Mouse (Mus musculus): ENCODE measurements around the gene Pigs. TPM values are rescaled to one million over a fixed set of nuclear protein-coding genes. Genes with fewer than 3 reads are reported as not detected.
A peak's percentile ranks its signal among the peaks of the same experiment; 100 is the strongest.

Gene Pigs
- polyA plus RNA-seq, 1 experiment from 2014 or later, result 31.1 TPM

- no peaks in the 10 kb centered on the region for H3K9me3 ChIP-seq (replicated peaks)
- H3K27ac ChIP-seq (replicated peaks), result no peak overlapping the region
- no peaks in the 10 kb centered on the region for H3K4me1 ChIP-seq (replicated peaks)
- H3K4me3 ChIP-seq (replicated peaks), result no peak overlapping the region
- peaks cover 98% of the 10 kb centered on the region for H3K36me3 ChIP-seq (replicated peaks)
- H3K4me2 ChIP-seq, result no peak overlapping the region
- H3K27me3 ChIP-seq, result no peaks in the 10 kb centered on the region
- WGBS (ENCODE audit: insufficient replicate concordance), result 91% methylated on average over 2 of the region's 2 CpGs
- no peak overlapping the region for H3K9ac ChIP-seq
- ATAC-seq (ENCODE audit: insufficient read depth), result no peak
These were observed 14.6 kb upstream of the Pigs start for GRCm38 (mm10) chr11:78313662-78314061.

GRCm38 (mm10) chr11:78318411-78318810, 9.8 kb upstream of the Pigs start:
- no peak overlapping the region for H3K4me3 ChIP-seq (replicated peaks)
- no peak overlapping the region for H3K4me2 ChIP-seq
- ATAC-seq (ENCODE audit: insufficient read depth), result no peak
- H3K9me3 ChIP-seq (replicated peaks), result no peaks in the 10 kb centered on the region
- H3K27ac ChIP-seq (replicated peaks), result no peak overlapping the region
- 83% methylated on average over 2 of the region's 2 CpGs for WGBS (ENCODE audit: insufficient replicate concordance)
- H3K27me3 ChIP-seq, result no peaks in the 10 kb centered on the region
- peaks cover 95% of the 10 kb centered on the region for H3K36me3 ChIP-seq (replicated peaks)
- peaks cover 11% of the 10 kb centered on the region for H3K4me1 ChIP-seq (replicated peaks)
- no peak overlapping the region for H3K9ac ChIP-seq

DNA sequence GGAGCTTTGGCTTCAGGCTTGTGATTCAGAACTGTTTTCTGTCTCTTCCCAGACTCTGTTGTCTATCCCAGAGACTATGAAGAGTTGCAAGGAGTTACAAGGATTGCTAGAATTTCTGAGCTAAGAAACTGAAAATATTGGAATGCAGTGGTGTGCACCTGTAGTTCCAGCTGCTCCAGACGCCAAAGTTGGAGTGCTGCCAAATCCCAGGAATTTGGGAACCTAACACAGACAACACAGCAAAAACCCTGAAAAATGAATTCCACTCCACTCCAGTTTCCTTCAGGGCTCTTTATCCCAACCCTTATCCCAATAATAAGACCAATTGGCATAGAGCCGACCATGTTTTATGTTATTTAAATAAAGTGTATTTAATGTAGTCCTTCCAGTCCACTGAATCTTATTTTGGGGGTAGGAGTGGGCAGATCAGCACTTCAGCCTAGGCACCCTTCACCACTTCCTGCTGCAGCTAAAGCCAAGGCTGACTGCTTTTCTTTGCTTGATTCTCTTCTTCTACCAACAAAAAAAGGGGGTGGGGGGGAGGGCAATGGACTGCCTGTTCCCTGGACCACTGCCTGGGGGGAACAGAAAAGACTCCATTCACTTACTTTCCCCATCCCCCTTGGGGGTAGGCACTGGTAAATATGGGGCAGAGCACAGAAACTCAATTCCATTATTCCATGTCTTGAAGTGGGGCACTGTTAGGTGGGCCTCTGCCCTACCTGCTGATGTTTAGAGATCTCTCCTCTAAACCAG, 6.0 kb upstream of the Pigs start:
- Histone ChIP-seq H3K9ac (no peak overlapping the region), H3K27ac (replicated peaks) (peak overlapping the region; percentile 15; the same call in 1 of the 2 replicates), H3K9me3 (replicated peaks) (no peaks in the 10 kb centered on the region), H3K36me3 (replicated peaks) (peaks cover 56% of the 10 kb centered on the region), H3K4me2 (no peak overlapping the region), H3K4me1 (replicated peaks) (peaks cover 16% of the 10 kb centered on the region), H3K27me3 (no peaks in the 10 kb centered on the region), H3K4me3 (replicated peaks) (no peak overlapping the region)
- peak; percentile 14; the same call in 1 of the 2 replicates for ATAC-seq (ENCODE audit: insufficient read depth)
- WGBS (ENCODE audit: insufficient replicate concordance), result 82% methylated on average over 2 of the region's 2 CpGs

GRCm38 (mm10) chr11:78322860-78323259, 5.4 kb upstream of the Pigs start, which contains the start of gene Aldoc:
TSS of gene Aldoc (plus strand) at chr11:78322968.
- Histone ChIP-seq H3K27me3 (no peaks in the 10 kb centered on the region), H3K9ac (no peak within 1 kb of the TSS), H3K4me1 (replicated peaks) (peaks cover 16% of the 10 kb centered on the region), H3K27ac (replicated peaks) (peak within 1 kb of the TSS; percentile 64), H3K9me3 (replicated peaks) (no peaks in the 10 kb centered on the region), H3K4me2 (peak within 1 kb of the TSS; percentile 55), H3K36me3 (replicated peaks) (peaks cover 50% of the 10 kb centered on the region), H3K4me3 (replicated peaks) (peak within 1 kb of the TSS; percentile 28)
- 5% methylated on average over 15 of the region's 15 CpGs for WGBS (ENCODE audit: insufficient replicate concordance)
- ATAC-seq (ENCODE audit: insufficient read depth), result peak; percentile 94

- Histone ChIP-seq H3K27ac (replicated peaks) (no peak overlapping the region), H3K27me3 (no peaks in the 10 kb centered on the region), H3K9me3 (replicated peaks) (no peaks in the 10 kb centered on the region), H3K36me3 (replicated peaks) (peaks cover 37% of the 10 kb centered on the region), H3K4me2 (no peak overlapping the region), H3K4me1 (replicated peaks) (peaks cover 22% of the 10 kb centered on the region), H3K9ac (no peak overlapping the region), H3K4me3 (replicated peaks) (no peak overlapping the region)
- ATAC-seq (ENCODE audit: insufficient read depth), result no peak
- WGBS (ENCODE audit: insufficient replicate concordance), result 82% methylated on average over 15 of the region's 15 CpGs
These were observed 4.0 kb upstream of the Pigs start for GRCm38 (mm10) chr11:78324000-78324785.

DNA sequence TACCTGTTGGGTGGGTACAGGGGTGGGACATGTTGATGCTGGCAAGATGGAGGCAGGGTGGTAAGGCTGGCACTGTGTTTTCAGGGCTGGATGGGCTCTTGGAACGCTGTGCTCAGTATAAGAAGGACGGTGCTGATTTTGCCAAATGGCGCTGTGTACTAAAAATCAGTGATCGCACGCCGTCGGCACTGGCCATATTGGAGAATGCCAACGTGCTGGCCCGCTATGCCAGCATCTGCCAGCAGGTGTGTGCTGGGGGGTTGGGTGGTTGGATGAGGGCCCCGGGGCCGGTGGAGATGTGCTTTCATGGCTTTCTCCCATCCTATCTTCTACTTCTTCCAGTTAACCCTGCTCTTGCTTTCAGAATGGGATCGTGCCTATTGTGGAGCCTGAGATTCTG, 3.2 kb upstream of the Pigs start:
- H3K9ac ChIP-seq, result no peak overlapping the region
- H3K4me1 ChIP-seq (replicated peaks), result peaks cover 28% of the 10 kb centered on the region
- no peak overlapping the region for H3K4me3 ChIP-seq (replicated peaks)
- H3K27me3 ChIP-seq, result no peaks in the 10 kb centered on the region
- ATAC-seq (ENCODE audit: insufficient read depth), result no peak
- no peaks in the 10 kb centered on the region for H3K9me3 ChIP-seq (replicated peaks)
- H3K27ac ChIP-seq (replicated peaks), result no peak overlapping the region
- no peak overlapping the region for H3K4me2 ChIP-seq
- H3K36me3 ChIP-seq (replicated peaks), result peaks cover 29% of the 10 kb centered on the region
- WGBS (ENCODE audit: insufficient replicate concordance), result 83% methylated on average over 12 of the region's 12 CpGs

DNA sequence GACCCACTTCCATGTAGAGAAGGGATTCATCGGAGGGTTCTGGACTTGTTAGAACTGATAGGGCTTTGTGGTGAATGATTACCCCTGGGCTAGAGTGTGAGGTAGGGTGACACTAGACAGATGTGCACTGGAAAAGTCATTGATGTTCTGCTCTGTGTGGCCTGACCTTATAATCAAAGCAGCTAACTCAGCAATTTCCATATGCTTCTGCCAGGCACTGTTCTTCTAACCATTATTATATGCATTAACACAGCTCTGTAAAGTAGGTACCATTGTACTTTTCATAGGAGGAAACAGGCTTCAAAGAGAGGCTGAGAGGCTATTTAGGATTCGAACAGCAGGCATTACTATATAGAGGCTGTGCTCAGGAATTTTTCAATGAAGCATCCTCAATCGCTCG, 1.0 kb upstream of the Pigs start:
- Histone ChIP-seq H3K9ac (no peak overlapping the region), H3K4me2 (no peak overlapping the region), H3K27ac (replicated peaks) (no peak overlapping the region), H3K4me1 (replicated peaks) (peaks cover 28% of the 10 kb centered on the region), H3K4me3 (replicated peaks) (no peak overlapping the region), H3K9me3 (replicated peaks) (no peaks in the 10 kb centered on the region), H3K27me3 (no peaks in the 10 kb centered on the region), H3K36me3 (replicated peaks) (peaks cover 7% of the 10 kb centered on the region)
- WGBS (ENCODE audit: insufficient replicate concordance), result 86% methylated on average over 4 of the region's 4 CpGs
- ATAC-seq (ENCODE audit: insufficient read depth), result no peak

GRCm38 (mm10) chr11:78328512-78329056, 369 bp downstream of the Pigs start:
- no peaks in the 10 kb centered on the region for H3K9me3 ChIP-seq (replicated peaks)
- peak overlapping the region; percentile 84 for H3K4me3 ChIP-seq (replicated peaks)
- H3K9ac ChIP-seq, result peak overlapping the region; percentile 81
- H3K36me3 ChIP-seq (replicated peaks), result peaks cover 11% of the 10 kb centered on the region; the same call in 1 of the 2 replicates
- peak; percentile 69 for ATAC-seq (ENCODE audit: insufficient read depth)
- H3K4me2 ChIP-seq, result peak overlapping the region; percentile 95
- H3K4me1 ChIP-seq (replicated peaks), result peaks cover 15% of the 10 kb centered on the region
- H3K27me3 ChIP-seq, result no peaks in the 10 kb centered on the region
- WGBS (ENCODE audit: insufficient replicate concordance), result under 1% methylated on average over 41 of the region's 41 CpGs
- H3K27ac ChIP-seq (replicated peaks), result peak overlapping the region; percentile 58; the same call in 1 of the 2 replicates

- H3K4me1 ChIP-seq (replicated peaks), result peaks cover 13% of the 10 kb centered on the region
- 85% methylated on average over 12 of the region's 12 CpGs for WGBS (ENCODE audit: insufficient replicate concordance)
These were observed 4.5 kb downstream of the Pigs start for GRCm38 (mm10) chr11:78332676-78333075.

DNA sequence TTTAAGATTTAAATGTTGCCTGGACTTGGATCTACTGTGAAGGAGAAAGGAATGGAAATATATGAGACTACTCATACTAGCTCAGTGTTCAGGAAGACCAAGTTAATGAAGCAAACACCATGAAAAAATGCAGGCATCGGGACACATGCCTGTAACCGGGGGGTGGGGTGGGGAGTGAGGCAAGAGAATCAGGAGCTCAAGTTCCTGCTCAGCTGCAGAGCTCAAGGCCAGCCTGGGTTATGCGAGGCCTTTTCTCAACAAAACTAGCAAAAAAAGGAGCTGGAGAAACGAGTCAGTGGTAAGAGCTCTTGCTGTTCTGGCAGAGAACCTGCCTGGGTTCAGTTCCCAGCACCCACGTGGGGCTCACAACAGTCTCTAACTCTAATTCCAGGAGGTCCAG, 5.8 kb downstream of the Pigs start:
- H3K27ac ChIP-seq (replicated peaks), result no peak overlapping the region
- no peak overlapping the region for H3K4me3 ChIP-seq (replicated peaks)
- ATAC-seq (ENCODE audit: insufficient read depth), result no peak
- 76% methylated on average over 5 of the region's 5 CpGs for WGBS (ENCODE audit: insufficient replicate concordance)
- no peak overlapping the region for H3K4me2 ChIP-seq
- H3K27me3 ChIP-seq, result no peaks in the 10 kb centered on the region
- H3K9me3 ChIP-seq (replicated peaks), result no peaks in the 10 kb centered on the region
- no peak overlapping the region for H3K9ac ChIP-seq
- peaks cover 53% of the 10 kb centered on the region for H3K36me3 ChIP-seq (replicated peaks)
- H3K4me1 ChIP-seq (replicated peaks), result peaks cover 8% of the 10 kb centered on the region

More at GRCm38 (mm10) chr11:78332676-78333075, 4.5 kb downstream of the Pigs start:
- no peak overlapping the region for H3K9ac ChIP-seq
- H3K27me3 ChIP-seq, result no peaks in the 10 kb centered on the region
- no peaks in the 10 kb centered on the region for H3K9me3 ChIP-seq (replicated peaks)
- no peak overlapping the region for H3K27ac ChIP-seq (replicated peaks)
- H3K4me2 ChIP-seq, result no peak overlapping the region
- no peak overlapping the region for H3K4me3 ChIP-seq (replicated peaks)
- ATAC-seq (ENCODE audit: insufficient read depth), result no peak
- peaks cover 45% of the 10 kb centered on the region for H3K36me3 ChIP-seq (replicated peaks)

GRCm38 (mm10) chr11:78337040-78337439, 8.8 kb downstream of the Pigs start:
- Histone ChIP-seq H3K4me3 (replicated peaks) (no peak overlapping the region), H3K4me2 (no peak overlapping the region), H3K27ac (replicated peaks) (no peak overlapping the region), H3K9me3 (replicated peaks) (no peaks in the 10 kb centered on the region), H3K36me3 (replicated peaks) (peaks cover 69% of the 10 kb centered on the region), H3K9ac (no peak overlapping the region), H3K4me1 (replicated peaks) (0 out of 2 replicates have a peak, but pooled peaks cover 3% of the 10 kb centered on the region), H3K27me3 (no peaks in the 10 kb centered on the region)
- 84% methylated on average over 8 of the region's 8 CpGs for WGBS (ENCODE audit: insufficient replicate concordance)
- ATAC-seq (ENCODE audit: insufficient read depth), result no peak
